Mouse (Mus musculus) heart, postnatal 0 days (tissue): ENCODE measurements around the gene Nxph4. TPM values are rescaled to one million over a fixed set of nuclear protein-coding genes. Genes with fewer than 3 reads are reported as not detected.
A peak's percentile ranks its signal among the peaks of the same experiment; 100 is the strongest.

Experiments
- ATAC-seq: fragments of 200-750 bp; cut with Nextera tagmentation; 2 replicates; pipeline ENCODE4 v1.8.0; 2017; ENCODE audit warnings: low read depth, moderate number of reproducible peaks, moderate library complexity; ENCODE audit not compliant: insufficient read depth
- DNase-seq: peaks from one replicate; pipeline ENCODE4 v3.0.0-alpha.2; 2016; ENCODE audit warnings: low spot score
- H3K27ac ChIP-seq: fragments of 300-500 bp; sonication (generic); 2 replicates; pipeline ENCODE4 v1.5.1; 2014; ENCODE audit warnings: low read depth, mild to moderate bottlenecking
- H3K27me3 ChIP-seq: fragments of 300-500 bp; sonication (generic); 2 replicates; pipeline ENCODE4 v1.6.1; 2014; ENCODE audit warnings: low read length, mixed read lengths; ENCODE audit not compliant: control insufficient read depth, insufficient read depth
- H3K36me3 ChIP-seq: fragments of 300-500 bp; sonication (generic); replicated peaks from 2 replicates; pipeline ENCODE4 v1.6.1; 2014; ENCODE audit warnings: low read length, mixed read lengths; ENCODE audit not compliant: control insufficient read depth, insufficient read depth
- H3K4me1 ChIP-seq: fragments of 300-500 bp; sonication (generic); 2 replicates; pipeline ENCODE4 v1.6.1; 2014; ENCODE audit warnings: antibody characterized with exemption; ENCODE audit not compliant: control insufficient read depth, insufficient read depth
- H3K4me2 ChIP-seq: fragments of 300-500 bp; sonication (generic); 2 replicates; pipeline ENCODE4 v1.6.1; 2014; ENCODE audit warnings: low read depth, mild to moderate bottlenecking, low read length, moderate library complexity
- H3K4me3 ChIP-seq: fragments of 300-500 bp; sonication (generic); 2 replicates; pipeline ENCODE4 v1.5.1; 2014; ENCODE audit warnings: low read depth, low read length
- H3K9ac ChIP-seq: fragments of 300-500 bp; sonication (generic); replicated peaks from 2 replicates; pipeline ENCODE4 v1.6.1; 2014; ENCODE audit warnings: low read depth, low read length, mixed read lengths
- H3K9me3 ChIP-seq: fragments of 300-500 bp; sonication (generic); replicated peaks from 2 replicates; pipeline ENCODE4 v1.6.1; 2016; ENCODE audit warnings: low read length; ENCODE audit not compliant: control insufficient read depth
- CTCF ChIP-seq: IDR thresholded peaks from 2 replicates; pipeline ENCODE4 v1.5.1; 2016; ENCODE audit warnings: antibody characterized with exemption, control low read depth, low read depth
- EP300 ChIP-seq: IDR thresholded peaks from 2 replicates; pipeline ENCODE4 v1.6.1; 2016; ENCODE audit warnings: antibody characterized with exemption, low read depth
- WGBS: fragments of 180-500 bp; shearing (Covaris S2); extraction: QIAGEN DNeasy Blood & Tissue Kit; methylation state at CpG from one replicate; pipeline ENCODE4 v1.1.7; 2014; 5-methylcytosine and 5-hydroxymethylcytosine counted together
- polyA plus RNA-seq: library from polyadenylated mRNA; unstranded; fragments of >200 nt; fragmentation: Nextera tagmentation; extraction: Ambion mirVana; gene quantifications from 2 replicates; pipeline ENCODE4 v1.2.1, GENCODE M21; 2015
- total RNA-seq: library from RNA; depleted of rRNA; stranded (reverse); fragments of >200 nt; gene quantifications from 2 replicates; pipeline ENCODE4 v1.2.3, GENCODE M21; 2014; ENCODE audit warnings: low replicate concordance; rRNA removed

Gene Nxph4
- total and polyA plus RNA-seq, 2 experiments from 2014 or later: 0.41 TPM; not detected in 1

DNA sequence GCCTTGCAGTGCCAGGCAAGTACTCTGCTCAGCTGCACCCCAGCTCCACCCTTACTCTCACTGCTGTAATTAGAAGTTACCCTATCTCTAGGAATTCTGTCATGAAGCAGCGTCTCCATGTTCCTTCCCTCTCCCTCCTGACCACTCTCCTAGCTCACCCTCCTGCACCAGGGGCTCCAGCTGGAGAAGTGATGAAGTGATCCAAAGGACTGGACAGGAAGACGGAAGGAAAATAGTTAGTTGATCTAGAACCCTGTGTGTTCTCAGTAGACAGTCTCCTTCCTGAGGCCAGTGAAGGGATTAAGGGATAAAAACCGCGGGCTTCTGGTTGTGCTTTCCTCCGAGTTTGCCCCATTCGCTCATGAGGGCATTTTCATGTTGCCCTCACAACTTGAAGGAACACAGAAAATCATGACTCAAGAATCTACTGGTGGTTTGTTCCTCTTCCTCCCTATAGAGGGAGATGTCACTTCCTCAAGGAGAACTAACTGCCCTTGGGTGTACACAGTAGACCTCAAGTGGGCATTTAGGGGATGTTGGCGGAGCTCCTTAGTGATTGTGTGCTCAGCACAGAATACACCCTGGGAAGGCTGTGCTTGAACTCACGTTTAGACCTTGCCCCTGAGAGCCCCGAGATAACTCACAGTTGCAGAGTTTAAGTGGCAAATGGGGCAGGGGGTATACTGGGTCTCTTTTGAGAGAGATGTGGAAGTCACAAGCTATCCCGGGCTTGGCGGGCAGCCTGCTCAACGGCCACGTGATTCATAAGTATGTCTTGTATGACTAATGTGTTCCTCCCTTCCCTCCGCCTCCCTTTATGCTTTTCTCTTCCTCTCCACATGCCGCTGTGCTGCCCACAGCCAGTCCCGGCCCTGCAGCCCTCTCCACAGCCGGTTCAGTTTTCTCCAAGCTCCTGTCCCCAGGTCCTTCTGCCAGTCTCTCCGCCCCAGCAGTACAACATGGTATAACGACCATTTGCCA, 53.2 kb downstream of the Nxph4 start:
- WGBS: 68% methylated on average over 19 of the region's 19 CpGs
- TF ChIP-seq CTCF (no peak), EP300 (no peak)
- Histone ChIP-seq H3K4me2 (no peak overlapping the region), H3K36me3 (peaks cover 68% of the 10 kb centered on the region), H3K27ac (no peak overlapping the region), H3K27me3 (no peaks in the 10 kb centered on the region), H3K4me3 (no peak overlapping the region), H3K9me3 (no peaks in the 10 kb centered on the region), H3K9ac (no peak overlapping the region), H3K4me1 (no peaks in the 10 kb centered on the region)
- DNase-seq: peak; percentile 26
- peak; percentile 41; the same call in 1 of the 2 replicates for ATAC-seq

GRCm38 (mm10) chr10:127479131-127479530, 55.2 kb downstream of the Nxph4 start:
- Histone ChIP-seq H3K36me3 (peaks cover 65% of the 10 kb centered on the region), H3K4me1 (no peaks in the 10 kb centered on the region), H3K27ac (no peak overlapping the region), H3K9ac (no peak overlapping the region), H3K4me3 (no peak overlapping the region), H3K27me3 (no peaks in the 10 kb centered on the region), H3K4me2 (no peak overlapping the region), H3K9me3 (no peaks in the 10 kb centered on the region)
- DNase-seq: no peak
- TF ChIP-seq CTCF: peak; percentile 54
- no peak for TF ChIP-seq EP300
- ATAC-seq: no peak
- WGBS: 94% methylated on average over 4 of the region's 4 CpGs

DNA sequence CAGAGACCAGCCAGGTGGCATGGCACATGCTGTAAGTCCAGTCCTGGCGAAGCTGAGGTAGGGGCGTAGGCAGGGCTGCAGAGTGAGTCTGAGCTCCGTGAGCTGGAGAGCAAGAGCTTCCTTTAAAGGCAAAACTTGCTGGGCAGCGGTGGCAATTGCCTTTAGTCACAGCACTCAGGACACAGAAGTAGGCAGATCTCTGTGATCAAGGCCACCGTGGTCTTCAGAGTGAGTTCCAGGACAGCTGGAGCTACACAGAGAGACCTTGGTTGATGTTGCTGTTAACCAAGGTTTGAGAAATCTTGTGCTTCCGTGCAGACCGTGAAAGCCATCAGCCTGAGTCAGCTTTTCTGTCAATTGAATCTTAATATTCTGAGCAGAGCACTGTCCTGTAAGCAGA, 57.1 kb downstream of the Nxph4 start:
- DNase-seq (no peak), ATAC-seq (no peak)
- Histone ChIP-seq H3K4me1 (no peaks in the 10 kb centered on the region), H3K4me2 (no peak overlapping the region), H3K9me3 (no peaks in the 10 kb centered on the region), H3K27me3 (no peaks in the 10 kb centered on the region), H3K4me3 (no peak overlapping the region), H3K27ac (no peak overlapping the region), H3K36me3 (peaks cover 62% of the 10 kb centered on the region), H3K9ac (no peak overlapping the region)
- WGBS: 81% methylated on average over 7 of the region's 7 CpGs
- no peak for TF ChIP-seq EP300
- TF ChIP-seq CTCF: no peak

DNA sequence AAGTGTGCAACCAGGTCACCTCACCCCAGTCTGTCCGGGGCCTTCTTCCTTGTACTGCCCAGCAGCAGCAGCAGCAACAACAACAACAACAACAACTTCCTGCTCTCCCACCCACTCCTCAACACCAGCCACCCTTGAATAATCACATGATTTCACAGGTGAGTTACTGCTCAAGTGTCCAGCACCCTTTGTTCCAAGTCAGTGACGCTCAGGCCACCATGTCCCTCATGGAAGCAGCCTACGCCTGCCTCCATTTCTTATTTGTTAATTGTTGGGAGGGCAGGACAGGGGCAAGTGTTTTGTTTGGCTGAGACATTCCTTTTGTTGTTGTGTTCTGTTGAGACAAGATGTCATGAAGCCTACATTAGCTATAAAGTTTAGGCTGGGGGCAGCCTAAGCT, 57.8 kb downstream of the Nxph4 start:
- no peak for TF ChIP-seq CTCF
- TF ChIP-seq EP300: no peak
- no peaks in the 10 kb centered on the region for H3K4me1 ChIP-seq
- no peaks in the 10 kb centered on the region for H3K9me3 ChIP-seq
- ATAC-seq: no peak
- H3K27ac ChIP-seq: no peak overlapping the region
- no peak overlapping the region for H3K9ac ChIP-seq
- H3K4me3 ChIP-seq: no peak overlapping the region
- peaks cover 60% of the 10 kb centered on the region for H3K36me3 ChIP-seq
- no peaks in the 10 kb centered on the region for H3K27me3 ChIP-seq
- DNase-seq: no peak
- H3K4me2 ChIP-seq: no peak overlapping the region
- WGBS: 84% methylated on average over 3 of the region's 3 CpGs

Other genes starting within 250 kb of the Nxph4 start
- 8.3 and 8.7 TPM in 2 replicates for gene Mbd6, start 245.5 kb downstream of the Nxph4 start, total RNA-seq
- gene Mbd6, start 245.5 kb downstream of the Nxph4 start, polyA plus RNA-seq: 6.5 and 6.9 TPM in 2 replicates
- 48.9 and 68.9 TPM in 2 replicates for gene Mars, start 222.8 kb downstream of the Nxph4 start, total RNA-seq
- gene Mars, start 222.8 kb downstream of the Nxph4 start, polyA plus RNA-seq: 62.4 and 64.6 TPM in 2 replicates
- 0.73 and 0.97 TPM in 2 replicates for gene Arhgap9, start 212.6 kb downstream of the Nxph4 start, total RNA-seq
- 1.4 and 1.8 TPM in 2 replicates for gene Arhgap9, start 212.6 kb downstream of the Nxph4 start, polyA plus RNA-seq
- 1.1 TPM in 1 of 2 replicates, not detected in the other for gene Gli1, start 192.6 kb downstream of the Nxph4 start, total RNA-seq
- gene Gli1, start 192.6 kb downstream of the Nxph4 start, polyA plus RNA-seq: 0.51 and 0.59 TPM in 2 replicates
- gene Inhbe, start 180.1 kb downstream of the Nxph4 start, total RNA-seq: not detected in 2 replicates
- not detected in 2 replicates for gene Inhbe, start 180.1 kb downstream of the Nxph4 start, polyA plus RNA-seq
- gene Inhbc, start 164.1 kb downstream of the Nxph4 start, total RNA-seq: not detected in 2 replicates
- not detected in 2 replicates for gene Inhbc, start 164.1 kb downstream of the Nxph4 start, polyA plus RNA-seq
- gene R3hdm2, start 154.2 kb downstream of the Nxph4 start, total RNA-seq: 35.4 and 42.8 TPM in 2 replicates
- 31.5 and 32.1 TPM in 2 replicates for gene R3hdm2, start 154.2 kb downstream of the Nxph4 start, polyA plus RNA-seq
- gene Stac3, start 32.9 kb downstream of the Nxph4 start, total RNA-seq: 0.08 TPM in 1 of 2 replicates, not detected in the other
- 0.30 TPM in 1 of 2 replicates, not detected in the other for gene Stac3, start 32.9 kb downstream of the Nxph4 start, polyA plus RNA-seq
- 43.8 and 68.3 TPM in 2 replicates for gene Ndufa4l2, start 19.6 kb downstream of the Nxph4 start, total RNA-seq
- gene Ndufa4l2, start 19.6 kb downstream of the Nxph4 start, polyA plus RNA-seq: 46.4 and 47.6 TPM in 2 replicates
- gene Shmt2, start 12.1 kb downstream of the Nxph4 start, total RNA-seq: 109 and 161 TPM in 2 replicates
- gene Shmt2, start 12.1 kb downstream of the Nxph4 start, polyA plus RNA-seq: 47.9 and 51.5 TPM in 2 replicates
- gene Lrp1, start 86.6 kb upstream of the Nxph4 start, total RNA-seq: 37.0 and 65.9 TPM in 2 replicates
- 15.4 and 15.7 TPM in 2 replicates for gene Lrp1, start 86.6 kb upstream of the Nxph4 start, polyA plus RNA-seq
- 38.1 and 42.3 TPM in 2 replicates for gene Stat6, start 108.4 kb upstream of the Nxph4 start, total RNA-seq
- gene Stat6, start 108.4 kb upstream of the Nxph4 start, polyA plus RNA-seq: 24.0 and 24.6 TPM in 2 replicates
- 10.0 and 16.0 TPM in 2 replicates for gene Nemp1, start 132.3 kb upstream of the Nxph4 start, total RNA-seq
- gene Nemp1, start 132.3 kb upstream of the Nxph4 start, polyA plus RNA-seq: 4.2 and 4.5 TPM in 2 replicates
- gene Nab2, start 134.0 kb upstream of the Nxph4 start, total RNA-seq: 15.3 and 17.0 TPM in 2 replicates
- 4.0 and 5.3 TPM in 2 replicates for gene Nab2, start 134.0 kb upstream of the Nxph4 start, polyA plus RNA-seq
- gene Myo1a, start 170.6 kb upstream of the Nxph4 start, total RNA-seq: not detected in 2 replicates
- gene Myo1a, start 170.6 kb upstream of the Nxph4 start, polyA plus RNA-seq: 0.04 and 0.05 TPM in 2 replicates
- not detected in 2 replicates for gene Tac2, start 189.9 kb upstream of the Nxph4 start, total RNA-seq
- 0.23 and 0.25 TPM in 2 replicates for gene Tac2, start 189.9 kb upstream of the Nxph4 start, polyA plus RNA-seq
- gene Zbtb39, start 205.0 kb upstream of the Nxph4 start, total RNA-seq: 5.2 and 5.8 TPM in 2 replicates
- 0.94 and 1.1 TPM in 2 replicates for gene Zbtb39, start 205.0 kb upstream of the Nxph4 start, polyA plus RNA-seq
- gene Gpr182, start 217.2 kb upstream of the Nxph4 start, total RNA-seq: 13.6 and 20.6 TPM in 2 replicates
- gene Gpr182, start 217.2 kb upstream of the Nxph4 start, polyA plus RNA-seq: 9.9 and 11.2 TPM in 2 replicates
- gene Rdh1, start 225.2 kb upstream of the Nxph4 start, total RNA-seq: not detected in 2 replicates
- not detected in 2 replicates for gene Rdh1, start 225.2 kb upstream of the Nxph4 start, polyA plus RNA-seq
- gene Rdh16f1, start 225.2 kb upstream of the Nxph4 start, total RNA-seq: not detected in 2 replicates
- 0.22 TPM in 1 of 2 replicates, not detected in the other for gene Rdh16f1, start 225.2 kb upstream of the Nxph4 start, polyA plus RNA-seq
- 0.04 and 0.27 TPM in 2 replicates for gene Rdh9, start 241.8 kb upstream of the Nxph4 start, total RNA-seq
- 0.34 TPM in 1 of 2 replicates, not detected in the other for gene Rdh9, start 241.8 kb upstream of the Nxph4 start, polyA plus RNA-seq